Mouse (Mus musculus) T-helper 1 cell (primary cell): Measurements from ENCODE around the gene Dhdh.
"Not testable (repeated sequence)": the region's sequence is repeated elsewhere in the genome, so short reads cannot be mapped to it uniquely, and the experiment has no call there.

Experiments
- in situ Hi-C: fragments of 300-600 bp; cut with MboI, MseI; formaldehyde crosslinking; loops from one replicate; pipeline ENCODE4 v1.15.1; 2025; ENCODE audit warnings: high pct_unique_total_duplicates

Dhdh gene

DNA sequence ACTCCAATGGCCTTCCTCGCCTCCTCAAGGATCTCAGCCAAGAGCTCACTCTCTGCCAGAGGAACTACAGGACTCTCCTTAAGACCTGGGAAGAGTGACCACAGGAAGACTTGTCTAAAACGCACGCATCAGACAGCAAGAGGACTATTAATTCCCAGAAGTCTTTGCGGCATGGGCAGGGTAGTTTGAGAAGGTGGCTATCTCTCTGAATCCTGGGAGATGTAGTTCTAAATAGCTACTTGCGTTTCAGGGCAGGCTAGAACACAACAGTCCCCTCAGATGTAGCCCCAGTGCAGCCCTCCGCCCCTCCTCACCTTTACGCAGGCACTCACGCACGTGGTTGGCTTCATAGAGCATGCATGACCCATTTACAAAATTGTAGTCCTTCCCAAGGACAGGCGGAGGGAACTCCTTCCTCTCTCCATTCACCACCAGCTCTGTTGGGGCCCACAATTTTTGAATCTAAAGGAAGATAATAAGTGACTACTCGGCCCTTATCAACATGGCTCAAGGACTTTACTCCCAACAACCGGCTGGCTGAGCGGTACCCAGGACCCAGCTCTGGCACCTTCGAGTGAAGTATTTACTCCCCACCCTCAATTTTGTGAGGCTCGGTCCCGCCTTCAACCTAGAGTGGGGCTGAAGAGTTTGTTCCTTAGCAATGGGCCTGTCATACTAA, 13.2 kb downstream of the Dhdh start:
- in situ Hi-C loops: no loop called here

DNA sequence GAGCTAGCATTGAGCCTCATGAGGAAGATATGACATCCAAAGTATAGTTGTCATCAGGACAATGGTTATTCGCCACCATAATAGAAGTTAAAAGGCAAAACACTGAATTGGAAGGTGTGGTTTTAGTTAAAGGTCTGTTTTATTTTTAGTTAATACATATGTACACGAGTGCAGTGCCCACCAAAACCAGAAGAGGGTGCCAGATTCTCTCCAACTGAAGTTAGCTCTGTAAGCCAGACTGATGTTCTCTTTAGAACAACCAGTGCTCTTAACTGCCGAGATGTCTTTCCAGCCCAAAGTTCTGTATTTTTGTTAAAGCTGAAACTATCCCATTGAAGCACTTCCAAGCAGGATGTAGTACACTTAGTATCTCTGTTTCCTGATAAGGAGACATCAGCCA, 17.7 kb downstream of the Dhdh start:
- in situ Hi-C loops: no loop called here

DNA sequence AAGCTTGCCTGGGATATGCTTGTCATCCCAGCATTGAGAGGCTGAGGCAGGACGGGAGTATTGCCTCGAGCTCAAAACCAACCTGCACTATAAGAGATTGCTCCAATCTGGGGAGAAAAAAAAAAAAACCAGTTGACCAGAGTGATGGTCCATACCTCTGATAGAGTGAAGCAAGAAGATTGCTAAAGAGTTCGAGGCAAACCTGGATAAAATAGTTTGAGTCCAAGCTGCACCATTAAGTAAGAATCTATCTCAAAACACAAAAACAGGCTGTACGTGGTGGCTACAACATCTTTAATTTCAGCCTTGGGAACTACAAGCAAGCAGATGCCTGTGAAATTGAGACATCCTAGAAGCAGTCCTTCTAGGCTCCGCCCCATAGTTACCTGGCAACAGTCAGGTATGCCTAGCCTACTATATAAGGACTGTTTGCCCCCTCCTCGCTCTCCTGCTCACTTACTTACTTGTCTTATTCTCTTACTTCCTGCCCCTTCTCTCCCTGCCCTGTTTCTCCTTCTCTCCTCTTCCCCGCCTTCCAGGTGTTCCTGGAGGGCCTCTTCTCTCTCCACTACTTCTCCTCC, 21.4 kb downstream of the Dhdh start:
- in situ Hi-C loops: no loop called here

DNA sequence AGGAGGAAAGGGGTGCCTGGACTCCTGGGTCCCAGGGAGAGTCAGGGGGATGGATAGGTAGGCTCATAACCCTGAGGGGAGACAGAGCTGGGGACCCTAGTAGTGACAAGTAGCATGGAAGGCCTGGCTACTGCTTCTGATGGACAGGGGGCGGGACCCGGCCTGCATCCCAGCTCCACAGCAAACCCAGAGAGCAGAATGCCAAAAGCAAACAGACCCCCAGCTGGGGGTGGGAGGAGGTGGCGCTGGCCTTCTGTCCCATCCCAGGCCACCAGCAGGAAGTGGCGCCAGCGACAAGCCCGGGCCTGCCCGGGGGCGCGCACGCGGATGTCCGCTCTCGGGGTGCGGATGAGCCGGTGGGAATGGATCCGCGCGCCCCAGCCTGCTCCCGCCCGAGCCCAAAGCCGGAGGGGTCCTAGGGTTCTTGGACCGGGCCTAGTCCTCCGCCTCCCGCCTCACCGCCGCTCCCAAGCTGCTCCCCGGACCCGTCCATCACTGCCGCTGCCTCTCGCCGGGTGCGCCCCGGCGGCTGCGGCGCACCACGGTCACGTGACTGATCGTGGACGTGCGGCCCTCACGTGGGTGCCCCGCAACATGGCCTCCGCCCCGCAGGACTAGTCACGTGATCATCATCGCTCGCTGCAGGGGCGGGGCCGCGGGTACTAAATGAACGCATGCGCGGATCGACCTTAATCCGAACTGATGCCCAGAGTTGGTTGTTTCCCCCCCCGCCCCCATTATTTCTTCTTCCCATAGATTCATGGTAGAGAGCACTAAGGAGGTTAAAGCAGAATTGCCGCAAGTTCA, 22.1 kb downstream of the Dhdh start, which contains the start of gene Bax:
Bax (minus strand) TSS at position 616 of the 807 bp plus-strand sequence.
- in situ Hi-C loops: no loop called here

DNA sequence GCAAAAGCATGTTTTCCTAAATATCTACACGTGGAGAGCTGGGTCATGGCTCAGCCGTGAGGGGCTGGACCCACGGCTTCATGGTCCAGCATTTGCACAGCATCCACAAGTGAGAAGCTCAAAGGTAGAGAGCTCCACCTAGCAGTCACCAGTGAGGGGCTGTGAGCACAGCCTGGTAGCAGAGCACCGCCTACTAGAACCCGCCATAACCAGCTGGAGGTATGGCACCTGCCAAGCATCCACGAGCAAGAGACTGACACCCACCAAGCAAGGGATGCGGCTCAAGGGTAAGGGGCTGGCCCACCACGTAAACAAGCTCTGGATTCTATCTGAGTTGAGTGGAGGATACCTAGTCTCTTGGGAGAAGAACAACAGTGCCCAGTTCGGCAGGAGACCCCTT, 23.1 kb downstream of the Dhdh start:
- in situ Hi-C loops: no loop called here

DNA sequence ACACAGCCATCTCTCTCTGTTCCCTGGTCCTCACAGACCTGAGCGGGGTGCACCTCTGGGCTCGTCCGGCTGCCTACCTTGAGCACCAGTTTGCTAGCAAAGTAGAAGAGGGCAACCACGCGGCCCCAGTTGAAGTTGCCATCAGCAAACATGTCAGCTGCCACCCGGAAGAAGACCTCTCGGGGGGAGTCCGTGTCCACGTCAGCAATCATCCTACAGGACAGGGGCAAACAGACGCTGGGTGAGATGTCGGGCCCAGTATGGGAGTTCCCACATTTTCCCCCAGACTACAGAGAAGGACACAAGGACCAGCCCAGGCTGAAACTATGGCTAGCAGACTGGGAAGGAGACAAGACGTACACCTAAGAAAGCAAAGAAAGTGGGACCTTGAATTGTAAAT, 23.5 kb downstream of the Dhdh start:
- in situ Hi-C loops: no loop called here

DNA sequence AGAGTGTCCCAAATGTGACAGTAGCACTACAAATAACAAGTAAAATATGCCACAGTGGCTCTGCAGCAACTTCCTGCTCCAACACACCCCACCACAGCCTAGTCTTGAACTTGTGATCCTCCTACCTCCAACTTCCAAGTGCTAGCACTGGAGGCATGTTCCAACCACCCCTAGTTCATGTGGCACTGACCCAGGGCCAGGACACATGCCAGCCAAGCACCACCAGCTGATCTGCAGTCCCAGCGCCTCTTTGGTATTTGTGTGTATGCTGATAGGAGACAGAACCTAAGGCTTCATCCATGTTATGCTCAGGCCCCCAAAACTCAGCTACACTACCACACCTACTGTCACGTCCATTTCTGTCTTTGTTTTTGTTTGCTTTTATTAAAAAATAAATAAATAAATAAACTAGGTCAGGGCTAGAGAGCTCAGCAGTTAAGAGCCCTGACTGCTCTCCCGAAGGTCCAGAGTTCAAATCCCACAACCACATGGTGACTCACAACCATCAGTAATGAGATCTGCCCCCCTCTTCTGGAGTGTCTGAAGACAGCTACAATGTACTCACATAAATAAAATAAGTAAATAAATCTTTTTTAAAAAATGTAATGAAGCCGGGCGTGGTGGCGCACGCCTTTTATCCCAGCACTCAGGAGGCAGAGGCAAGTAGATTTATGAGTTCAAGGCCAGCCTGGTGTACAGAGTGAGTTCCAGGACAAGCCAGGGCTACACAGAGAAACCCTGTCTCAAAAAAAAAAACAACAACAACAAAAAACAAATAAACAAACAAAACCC, 24.4 kb downstream of the Dhdh start:
- in situ Hi-C loops: no loop called here

DNA sequence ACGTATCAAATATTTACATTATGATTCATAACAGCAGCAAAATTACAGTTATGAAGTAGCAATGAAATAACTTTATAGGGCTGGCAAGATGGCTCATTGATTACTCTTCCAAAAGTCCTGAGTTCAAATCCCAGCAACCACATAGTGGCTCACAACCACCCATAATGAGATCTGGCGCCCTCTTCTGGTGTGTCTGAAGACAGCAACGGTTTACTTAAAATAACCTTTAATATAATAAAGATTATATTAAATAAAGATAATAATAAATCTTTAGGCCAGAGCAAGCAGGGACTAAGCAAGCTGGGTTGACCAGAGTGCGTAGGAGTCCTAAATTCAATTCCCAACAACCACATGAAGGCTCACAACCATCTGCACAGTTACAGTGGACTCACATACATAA, 25.7 kb downstream of the Dhdh start:
- in situ Hi-C loops: not testable (repeated sequence)

DNA sequence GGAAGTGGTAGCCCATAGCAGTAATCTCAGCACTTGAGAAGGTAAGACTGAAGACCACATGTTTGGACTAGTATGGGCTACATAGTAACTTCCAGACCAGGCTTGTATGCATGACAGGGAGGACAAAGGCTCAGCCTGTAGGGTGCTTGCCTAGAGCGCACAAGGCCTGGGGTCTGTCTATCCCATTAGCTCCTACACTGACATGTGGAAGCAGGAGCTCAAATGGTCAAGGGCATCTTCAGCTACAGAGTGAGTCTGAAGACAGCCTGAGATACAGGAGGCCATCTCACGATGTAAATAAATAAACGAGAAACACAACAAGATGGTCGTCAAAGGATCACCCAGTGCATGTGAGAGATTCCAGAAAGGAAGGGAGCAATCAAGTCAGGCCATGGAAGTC, 26.3 kb downstream of the Dhdh start:
- in situ Hi-C loops: no loop called here

DNA sequence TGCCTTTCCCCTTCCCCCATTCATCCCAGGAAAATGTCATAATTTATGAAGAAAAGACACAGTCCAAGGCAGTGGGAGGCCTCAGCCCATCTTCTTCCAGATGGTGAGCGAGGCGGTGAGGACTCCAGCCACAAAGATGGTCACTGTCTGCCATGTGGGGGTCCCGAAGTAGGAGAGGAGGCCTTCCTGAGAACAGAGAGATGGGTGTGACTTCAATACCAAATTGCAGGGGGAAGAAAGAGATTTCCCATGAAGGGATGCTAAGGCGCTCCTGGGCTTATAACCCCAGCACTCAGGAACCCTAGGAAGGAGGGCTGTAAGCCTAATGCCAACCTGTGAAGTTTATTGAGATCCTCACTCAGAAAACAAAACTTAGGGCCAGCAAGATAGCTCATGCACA, 26.8 kb downstream of the Dhdh start:
- in situ Hi-C loops: no loop called here

DNA sequence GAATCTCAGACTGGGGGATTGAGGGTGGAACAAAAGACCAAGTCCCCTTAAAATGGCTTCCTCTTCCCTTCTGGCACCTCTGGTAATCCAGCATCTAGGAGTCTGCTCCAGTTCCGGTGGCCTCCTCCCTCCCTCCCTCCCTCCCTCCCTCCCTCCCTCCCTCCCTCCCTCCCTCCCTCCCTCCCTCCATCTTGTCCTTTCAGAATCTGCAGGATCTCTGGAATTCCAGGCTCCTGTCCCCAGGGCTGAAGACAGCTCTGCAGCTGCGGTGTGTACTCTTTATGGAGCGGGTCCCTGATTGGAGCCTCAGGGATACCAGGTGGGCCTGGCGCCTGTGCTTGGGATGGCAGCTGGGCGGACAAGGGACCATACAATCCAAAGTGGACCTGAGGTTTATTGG, 27.3 kb downstream of the Dhdh start:
- in situ Hi-C loops: no loop called here

DNA sequence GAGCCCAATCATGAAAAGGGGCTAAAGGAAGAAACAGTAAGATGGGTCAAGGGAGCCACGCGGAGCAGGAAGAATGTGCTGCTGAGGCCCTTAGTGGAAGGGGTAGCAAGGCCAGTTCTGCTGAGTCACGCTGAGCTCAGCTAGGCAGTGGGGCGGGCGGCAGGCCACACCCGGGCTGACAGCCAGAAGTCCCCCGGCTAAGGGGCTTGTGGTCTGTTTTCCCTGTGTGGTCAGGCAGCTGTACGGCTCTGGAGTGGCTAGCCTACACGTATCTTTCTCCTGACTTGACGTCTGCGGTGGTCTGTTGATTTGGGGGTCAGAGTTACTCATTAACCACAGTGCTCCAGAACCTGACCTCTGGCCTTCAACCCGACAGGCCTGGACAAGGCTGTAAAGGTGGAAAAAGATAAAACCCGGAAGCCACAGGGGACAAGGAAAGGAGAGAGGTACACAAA, 27.7 kb downstream of the Dhdh start:
- in situ Hi-C loops: no loop called here

DNA sequence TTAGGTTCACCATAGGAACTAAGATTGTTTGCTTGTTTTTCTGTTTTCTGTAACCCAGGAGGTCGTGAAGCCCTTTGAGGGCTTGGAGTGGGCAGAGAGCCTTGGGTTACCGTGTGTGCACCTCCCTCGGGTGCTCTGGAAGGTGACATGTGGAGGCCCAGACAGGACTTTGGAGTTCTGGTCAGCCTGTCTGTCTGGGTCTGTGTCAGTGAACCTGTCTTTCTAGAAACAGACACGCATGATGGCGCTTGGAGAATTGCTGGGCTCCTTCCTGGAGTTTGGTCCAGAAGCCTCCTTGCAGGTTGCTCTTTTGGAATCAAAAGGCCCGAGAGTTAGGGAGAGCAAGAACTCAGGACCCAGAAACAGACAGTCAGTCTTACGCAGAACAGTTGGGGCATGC, 28.2 kb downstream of the Dhdh start:
- in situ Hi-C loops: no loop called here

DNA sequence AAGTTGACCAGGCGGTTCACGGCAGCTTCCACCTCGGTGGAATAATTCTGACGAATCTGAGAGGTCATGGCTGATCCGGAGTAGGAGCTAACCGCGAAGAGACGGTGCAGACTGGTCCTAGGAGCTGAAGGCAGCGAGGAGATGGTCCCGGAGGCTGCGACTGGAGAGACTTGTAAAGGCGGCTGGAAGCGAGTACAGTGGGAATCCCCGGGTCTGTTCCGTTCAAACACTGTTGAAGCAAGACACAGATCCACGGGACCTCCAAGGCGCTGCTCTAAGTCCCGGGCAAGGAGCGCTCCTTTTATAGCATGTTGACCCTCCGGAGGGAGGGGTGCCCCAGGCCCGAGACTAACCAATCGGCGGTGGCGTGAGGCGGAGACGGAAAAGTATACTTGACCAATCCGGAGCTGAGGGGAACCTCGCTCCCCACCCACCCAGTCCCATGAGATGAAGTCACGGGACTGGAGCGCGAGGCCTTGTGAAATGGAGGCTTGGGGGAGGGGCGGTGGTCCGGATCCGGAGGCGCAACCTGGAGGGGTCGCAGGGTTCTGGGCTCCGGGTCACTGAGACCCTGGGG, 29.0 kb downstream of the Dhdh start, which contains the start of gene Ftl1:
Ftl1 (minus strand) TSS at position 321 of the 577 bp plus-strand sequence.
- in situ Hi-C loops: not testable (repeated sequence)

DNA sequence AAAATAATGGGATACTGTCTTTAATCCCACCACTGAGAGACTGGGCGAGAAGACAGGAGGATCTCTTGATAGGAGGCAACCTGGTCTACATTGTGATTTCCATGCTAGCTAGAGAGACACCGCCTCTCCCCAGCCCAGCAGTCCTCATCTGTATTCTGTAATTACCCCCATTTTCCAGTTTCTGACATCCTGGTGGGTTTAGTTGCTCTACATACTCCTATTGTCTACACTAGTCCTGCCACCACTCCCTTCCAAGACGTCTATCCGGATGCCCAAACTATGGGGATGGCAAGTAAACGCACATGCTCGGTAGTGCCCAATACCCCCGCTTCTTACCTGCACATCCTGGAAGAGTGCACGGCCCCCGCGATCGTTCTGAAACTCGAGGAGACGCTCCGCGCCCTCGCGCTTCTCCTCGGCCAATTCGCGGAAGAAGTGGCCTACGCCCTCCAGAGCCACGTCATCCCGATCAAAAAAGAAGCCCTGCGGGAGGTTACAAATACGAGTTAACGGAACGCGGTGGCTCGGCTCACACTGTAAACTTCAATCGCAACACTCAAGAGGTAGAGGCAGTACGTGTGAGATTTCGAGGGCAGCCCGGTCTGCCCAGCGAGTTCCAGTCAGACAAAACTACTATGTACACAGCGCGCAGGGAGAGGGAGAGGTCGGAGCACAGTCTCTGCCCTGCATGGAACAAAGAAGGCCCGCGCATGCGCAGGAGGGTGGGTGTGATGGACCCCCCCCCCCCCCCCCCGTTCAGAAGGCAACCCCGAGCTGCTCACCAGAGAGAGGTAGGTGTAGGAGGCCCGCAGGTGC, 29.6 kb downstream of the Dhdh start:
- in situ Hi-C loops: no loop called here

DNA sequence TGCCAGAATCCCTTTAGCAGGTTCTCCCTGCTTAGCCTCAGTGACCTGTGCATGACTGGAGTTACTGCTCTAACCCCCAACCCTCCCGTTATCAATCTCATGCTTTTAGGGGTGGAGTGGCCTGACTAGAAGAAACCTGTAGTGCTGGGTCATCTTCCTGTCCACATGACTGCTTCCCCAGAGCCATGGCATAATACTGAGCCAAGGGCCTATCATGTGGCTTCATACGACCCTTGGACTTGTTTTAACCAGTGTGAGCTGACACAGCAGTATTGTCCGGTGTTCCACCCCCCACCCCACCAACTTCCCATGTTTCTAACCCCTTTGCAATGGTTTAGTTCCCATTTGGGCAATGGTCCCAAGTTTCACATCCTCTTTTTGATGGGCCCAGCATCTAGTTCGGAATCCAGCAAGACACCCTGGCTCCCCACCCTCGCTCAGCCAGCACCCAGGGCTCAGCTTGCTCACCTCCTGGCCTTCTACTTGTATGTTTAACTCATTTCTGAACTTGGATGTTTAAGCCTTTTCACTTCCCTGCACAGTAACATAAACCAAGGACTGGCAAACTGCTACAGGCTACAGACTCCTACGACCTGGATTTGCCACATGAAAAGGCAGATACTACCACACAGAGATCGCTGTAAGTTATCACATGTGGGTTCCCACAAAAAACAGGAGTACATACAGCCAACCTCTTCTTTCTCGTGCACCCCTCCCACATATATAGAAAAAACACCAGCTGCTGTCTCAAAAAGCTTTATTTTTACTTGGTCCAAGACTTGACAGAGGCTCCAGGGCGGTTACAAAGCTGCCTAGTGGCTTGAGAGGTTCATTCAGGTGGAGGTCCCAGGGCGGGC, 31.2 kb downstream of the Dhdh start:
- in situ Hi-C loops: no loop called here

DNA sequence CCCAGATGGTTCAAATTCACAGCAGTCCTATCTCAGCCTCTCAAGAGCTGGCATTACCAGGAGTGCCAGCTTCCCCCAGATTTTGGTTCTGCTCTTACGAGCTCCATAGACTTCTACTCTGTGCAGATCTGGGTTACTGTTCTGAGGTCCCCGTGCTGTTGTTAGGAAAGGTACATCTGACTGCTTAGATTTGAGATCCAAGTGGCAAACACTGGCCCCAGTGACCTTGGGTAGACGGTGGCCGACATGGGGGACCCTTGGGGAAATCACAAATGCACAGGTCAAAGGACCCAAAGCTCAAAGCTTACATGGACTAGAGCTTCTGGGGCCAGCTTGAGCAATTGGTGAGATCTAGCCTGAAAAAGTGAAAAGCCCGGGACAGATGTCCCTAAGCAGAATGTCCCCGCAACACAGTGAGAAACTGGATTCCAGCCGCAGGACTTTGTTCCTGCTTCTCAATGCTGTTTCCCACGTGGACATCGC, 31.8 kb downstream of the Dhdh start:
- in situ Hi-C loops: no loop called here

DNA sequence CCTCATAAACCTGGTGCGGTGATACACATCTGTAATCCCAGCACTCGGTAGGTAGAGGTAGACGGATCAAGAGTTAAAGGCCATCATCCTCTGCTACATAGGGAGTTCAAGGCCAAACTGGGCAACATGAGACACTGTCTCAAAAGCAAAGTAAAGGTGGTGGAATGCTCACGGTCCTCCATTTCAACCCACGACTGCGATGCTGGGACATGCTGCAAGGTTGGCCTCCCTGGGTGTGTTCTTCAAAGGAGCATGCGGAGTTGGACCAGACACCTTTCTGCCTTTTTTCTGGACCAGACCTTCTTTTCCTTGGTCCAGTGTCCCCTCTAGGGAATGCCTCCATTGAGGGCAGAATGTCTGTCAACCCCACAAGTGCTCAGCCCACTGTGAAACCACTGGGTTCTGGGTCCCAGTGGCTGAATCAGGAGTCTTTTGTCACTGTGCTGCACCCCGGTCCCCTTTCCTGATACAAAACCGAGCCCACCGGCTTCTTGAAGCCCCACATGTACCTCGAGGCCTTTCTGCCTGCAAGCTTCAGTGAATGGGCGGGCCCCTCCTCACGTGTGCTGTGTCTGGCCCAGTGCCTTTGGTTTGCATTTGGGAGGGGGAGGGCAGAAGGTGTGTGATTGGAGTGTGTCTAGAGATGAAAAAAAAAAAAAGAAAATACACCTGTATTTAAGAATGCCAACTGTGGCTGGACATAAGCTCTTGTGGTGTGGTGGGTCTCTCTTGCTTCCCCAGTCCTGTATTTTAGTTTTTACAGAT, 32.5 kb downstream of the Dhdh start:
- in situ Hi-C loops: no loop called here

DNA sequence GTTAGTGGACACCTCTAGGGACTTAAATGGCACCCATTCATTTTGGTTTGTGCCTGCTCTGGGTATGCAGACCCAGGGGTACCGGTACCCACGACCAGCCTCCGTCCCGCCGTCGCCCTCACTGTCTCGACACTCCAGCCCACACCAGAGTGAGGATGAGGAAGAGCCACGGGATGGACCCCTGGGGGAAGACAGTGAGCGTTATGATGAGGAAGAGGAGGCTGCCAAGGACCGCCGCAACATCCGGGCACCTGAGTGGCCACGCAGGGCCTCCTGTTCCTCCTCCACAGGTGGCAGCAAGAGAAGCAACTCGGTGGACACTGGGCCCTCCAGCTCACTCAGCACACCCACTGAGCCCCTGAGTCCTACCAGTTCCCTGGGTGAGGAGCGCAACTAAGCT, 33.6 kb downstream of the Dhdh start:
- in situ Hi-C loops: no loop called here
